ENCODE assay signal across 20 mouse cellular contexts in the genomic region with DNA sequence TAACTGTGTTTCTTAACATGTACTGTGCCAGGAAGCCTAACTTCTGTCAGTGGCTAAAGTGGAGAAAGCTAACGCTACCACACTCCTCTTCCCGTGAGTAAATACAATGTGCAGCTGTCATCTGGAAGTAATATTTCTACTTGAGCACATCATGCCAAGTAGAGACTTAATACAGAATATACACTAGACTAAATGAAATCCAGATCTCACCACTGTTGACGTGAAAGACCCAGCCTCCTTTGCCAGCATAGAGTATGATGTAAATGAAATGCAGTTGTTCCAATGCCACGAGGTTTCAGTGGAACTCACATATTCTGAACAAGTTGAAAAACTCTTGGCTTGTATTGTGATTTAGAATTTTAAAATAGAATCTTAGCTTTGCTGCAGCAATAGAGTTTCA.
DNase-seq lines count a peak whose midpoint lies in the region; ATAC-seq lines count a peak whose summit lies in the region.
"Had no signal": no experiment of that assay in that cellular context is flagged by ENCODE, and none has a peak within 500 bp of the region (broad histone marks: within the 10 kb centered on the region; RNA-seq: fewer than 3 reads in every experiment).

No protein-coding gene starts in this region.

- WGBS in limb, embryonic 12.5 days, result 27% methylated on average over 4 of the region's 4 CpGs
- 44% methylated on average over 4 of the region's 4 CpGs for WGBS in limb, embryonic 10.5 days
- 29% methylated on average over 4 of the region's 4 CpGs for WGBS in embryonic facial prominence, embryonic 13.5 days

- no peak overlapping the region for H3K9ac ChIP-seq in limb, embryonic 12.5 days (replicated peaks)
- no peak overlapping the region for H3K9ac ChIP-seq in embryonic facial prominence, embryonic 13.5 days
- H3K9ac ChIP-seq: forebrain, embryonic 13.5 days; forebrain, postnatal 0 days; heart, embryonic 13.5 days; hindbrain, embryonic 13.5 days had no signal

- H3K27me3 ChIP-seq in limb, embryonic 12.5 days, result no peaks in the 10 kb centered on the region; the same call in 1 of the 2 replicates
- H3K27me3 ChIP-seq in limb, embryonic 10.5 days (ENCODE audit: low read depth, poor library complexity, severe bottlenecking), result no peaks in the 10 kb centered on the region
- peaks cover 3% of the 10 kb centered on the region; the same call in 1 of the 2 replicates for H3K27me3 ChIP-seq in embryonic facial prominence, embryonic 13.5 days
- H3K27me3 ChIP-seq: forebrain, embryonic 13.5 days; heart, embryonic 13.5 days; hindbrain, embryonic 13.5 days had no signal

- H3K36me3 ChIP-seq in limb, embryonic 12.5 days, result no peaks in the 10 kb centered on the region
- no peaks in the 10 kb centered on the region for H3K36me3 ChIP-seq in limb, embryonic 10.5 days
- no peaks in the 10 kb centered on the region for H3K36me3 ChIP-seq in embryonic facial prominence, embryonic 13.5 days
- H3K36me3 ChIP-seq: heart, embryonic 13.5 days; hindbrain, embryonic 13.5 days had no signal

- no peak overlapping the region for H3K4me3 ChIP-seq in limb, embryonic 12.5 days (replicated peaks)
- H3K4me3 ChIP-seq in limb, embryonic 10.5 days, result no peak overlapping the region
- no peak overlapping the region for H3K4me3 ChIP-seq in embryonic facial prominence, embryonic 13.5 days
- H3K4me3 ChIP-seq: forebrain, embryonic 13.5 days; heart, embryonic 13.5 days; hindbrain, embryonic 13.5 days had no signal

- peaks cover 10% of the 10 kb centered on the region; the same call in 1 of the 2 replicates for H3K4me1 ChIP-seq in limb, embryonic 12.5 days (replicated peaks)
- peaks cover 24% of the 10 kb centered on the region for H3K4me1 ChIP-seq in limb, embryonic 10.5 days
- peaks cover 19% of the 10 kb centered on the region for H3K4me1 ChIP-seq in embryonic facial prominence, embryonic 13.5 days
- H3K4me1 ChIP-seq: heart, embryonic 13.5 days; hindbrain, embryonic 13.5 days had no signal

- DNase-seq in limb, embryonic 10.5 days (ENCODE audit: low spot score), result no peak
- peak; percentile 51 for DNase-seq in forelimb bud, embryonic 11.5 days (ENCODE audit: low read depth, low spot score)
- no peak for DNase-seq in right cerebral cortex, adult 2 months (ENCODE audit: low spot score in 2 of 2)
- DNase-seq in cerebellum, postnatal 4 days (ENCODE audit: low spot score in 2 of 2), result no peak
- no peak for DNase-seq in T-cell, adult 2 months (ENCODE audit: low spot score)
- DNase-seq: adrenal gland, postnatal 14 days; cerebellum, adult 11-12 months; cerebellum, adult 9-10 months; cerebellum, postnatal 25 days; forebrain, postnatal 0 days; gastrocnemius, postnatal 36 days; heart, adult 11 months; heart, postnatal 36 days; kidney, adult 11 months had no signal

- no peak overlapping the region for H3K27ac ChIP-seq in limb, embryonic 12.5 days
- H3K27ac ChIP-seq in limb, embryonic 10.5 days, result no peak overlapping the region
- peak overlapping the region; percentile 87 for H3K27ac ChIP-seq in embryonic facial prominence, embryonic 13.5 days
- H3K27ac ChIP-seq: forebrain, embryonic 13.5 days; heart, embryonic 13.5 days; hindbrain, embryonic 13.5 days; hindbrain, postnatal 0 days had no signal

- no peaks in the 10 kb centered on the region for H3K9me3 ChIP-seq in limb, embryonic 12.5 days
- no peaks in the 10 kb centered on the region for H3K9me3 ChIP-seq in limb, embryonic 10.5 days (replicated peaks)
- H3K9me3 ChIP-seq in embryonic facial prominence, embryonic 13.5 days, result no peaks in the 10 kb centered on the region
- H3K9me3 ChIP-seq: forebrain, embryonic 13.5 days; heart, embryonic 13.5 days; hindbrain, embryonic 13.5 days had no signal

- no peak overlapping the region for H3K4me2 ChIP-seq in limb, embryonic 12.5 days
- peak overlapping the region; percentile 17; the same call in 1 of the 2 replicates for H3K4me2 ChIP-seq in embryonic facial prominence, embryonic 13.5 days
- H3K4me2 ChIP-seq: forebrain, embryonic 13.5 days; heart, embryonic 13.5 days; hindbrain, embryonic 13.5 days had no signal

- peak; percentile 74; the same call in 1 of the 2 replicates for ATAC-seq in limb, embryonic 12.5 days (ENCODE audit: insufficient number of reproducible peaks, insufficient read depth, low FRiP score, low TSS enrichment, low read depth)
- peak; percentile 83 for ATAC-seq in embryonic facial prominence, embryonic 13.5 days (ENCODE audit: insufficient number of reproducible peaks, insufficient read depth, low FRiP score, low TSS enrichment, low read depth)
- ATAC-seq: forebrain, embryonic 13.5 days; forebrain, postnatal 0 days; hindbrain, postnatal 0 days had no signal
